Mouse (Mus musculus) kidney, adult 2 months (tissue): ENCODE results near the gene Helq.

Source experiments
- CTCF ChIP-seq: fragments of 200-500 bp; conservative IDR thresholded peaks from 2 replicates; pipeline ENCODE4 v1.5.1; 2011; ENCODE audit warnings: low read depth, mild to moderate bottlenecking, control low read depth, low read length, moderate library complexity, mixed read lengths; ENCODE audit not compliant: insufficient read depth, insufficient read length
- POLR2A ChIP-seq: fragments of 200-500 bp; IDR thresholded peaks from one replicate; pipeline ENCODE4 v1.6.1; 2011; ENCODE audit warnings: low read depth, low read length, control low read depth

DNA sequence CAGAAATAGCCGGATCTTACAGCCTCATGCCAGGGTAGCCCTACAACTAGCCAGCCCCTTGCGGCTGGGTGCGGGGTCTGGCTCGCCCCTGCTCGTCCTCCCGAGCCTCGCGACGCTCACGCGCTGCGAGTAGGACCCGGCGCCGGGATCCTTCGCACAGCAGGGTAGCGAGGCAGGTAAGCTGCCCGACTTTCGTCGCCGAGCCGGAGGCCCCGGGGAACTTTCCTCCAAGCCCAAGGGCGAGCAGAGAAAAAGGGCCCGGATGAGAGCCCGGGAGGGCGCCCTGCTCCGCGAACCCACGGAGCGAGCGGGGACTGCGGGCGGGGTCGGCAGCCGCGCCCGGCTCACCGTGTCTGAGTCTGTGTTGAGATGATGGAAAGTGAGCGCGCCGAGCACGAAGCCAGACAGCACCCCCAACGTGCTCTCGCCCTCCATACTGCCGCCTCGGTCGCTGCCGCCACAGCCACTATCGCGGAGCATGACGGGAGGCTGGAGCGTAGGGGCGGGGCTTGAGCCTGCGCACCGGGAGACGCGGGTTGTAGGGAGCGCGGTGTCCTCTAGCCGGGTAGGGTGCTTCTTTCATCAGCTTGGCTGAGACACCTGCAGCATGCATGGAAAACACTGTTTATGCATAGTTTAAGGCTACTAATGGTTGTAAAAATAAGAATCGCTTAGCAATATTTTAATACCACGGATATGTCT lies 22.2 kb upstream of the Helq start, which contains the start of gene Abraxas1:
- TF ChIP-seq CTCF = no peak
- TF ChIP-seq POLR2A = peak; percentile 74
